Mouse (Mus musculus) forebrain, postnatal 0 days (tissue): ENCODE measurements around the gene Kcnt1. TPM values are rescaled to one million over a fixed set of nuclear protein-coding genes. Genes with fewer than 3 reads are reported as not detected.
"Not testable (repeated sequence)": the region's sequence is repeated elsewhere in the genome, so short reads cannot be mapped to it uniquely, and the experiment has no call there.

Experiments
- ATAC-seq: fragments of 200-750 bp; cut with Nextera tagmentation; 2 replicates; pipeline ENCODE4 v1.8.0; 2017; ENCODE audit warnings: mild to moderate bottlenecking, moderate library complexity
- DNase-seq: peaks from one replicate; pipeline ENCODE4 v3.0.0-alpha.2; 2015
- H3K27ac ChIP-seq: fragments of 300-500 bp; sonication (generic); 2 replicates; pipeline ENCODE4 v1.5.1; 2014; ENCODE audit warnings: low read depth, mild to moderate bottlenecking, antibody characterized with exemption, low read length, moderate library complexity, mixed read lengths
- H3K27me3 ChIP-seq: fragments of 300-500 bp; sonication (generic); 2 replicates; pipeline ENCODE4 v1.6.1; 2014; ENCODE audit warnings: mild to moderate bottlenecking, low read length, mixed read lengths; ENCODE audit not compliant: insufficient read depth
- H3K36me3 ChIP-seq: fragments of 300-500 bp; sonication (generic); 2 replicates; pipeline ENCODE4 v1.6.1; 2014; ENCODE audit warnings: mild to moderate bottlenecking, moderate library complexity; ENCODE audit not compliant: insufficient read depth
- H3K4me1 ChIP-seq: fragments of 300-500 bp; sonication (generic); 2 replicates; pipeline ENCODE4 v1.6.1; 2014; ENCODE audit warnings: antibody characterized with exemption; ENCODE audit not compliant: insufficient read depth
- H3K4me2 ChIP-seq: fragments of 300-500 bp; sonication (generic); 2 replicates; pipeline ENCODE4 v1.6.1; 2014; ENCODE audit warnings: low read depth, mild to moderate bottlenecking, moderate library complexity
- H3K4me3 ChIP-seq: fragments of 300-500 bp; sonication (generic); 2 replicates; pipeline ENCODE4 v1.5.1; 2014; ENCODE audit warnings: low read depth, low read length, mixed read lengths
- H3K9ac ChIP-seq: fragments of 300-500 bp; sonication (generic); 2 replicates; pipeline ENCODE4 v1.6.1; 2014; ENCODE audit warnings: mild to moderate bottlenecking
- H3K9me3 ChIP-seq: fragments of 300-500 bp; sonication (generic); 2 replicates; pipeline ENCODE4 v1.6.1; 2016; ENCODE audit warnings: low read length
- CTCF ChIP-seq: sonication (generic); IDR thresholded peaks from 2 replicates; pipeline ENCODE4 v1.5.1; 2016; ENCODE audit warnings: antibody characterized with exemption, control low read depth, low read depth
- WGBS: fragments of 180-500 bp; shearing (Covaris S2); extraction: QIAGEN DNeasy Blood & Tissue Kit; methylation state at CpG from one replicate; pipeline ENCODE4 v1.1.7; 2014; 5-methylcytosine and 5-hydroxymethylcytosine counted together
- polyA plus RNA-seq: library from polyadenylated mRNA; unstranded; fragments of >200 nt; fragmentation: Nextera tagmentation; extraction: Ambion mirVana; gene quantifications from 2 replicates; pipeline ENCODE4 v1.2.1, GENCODE M21; 2015
- total RNA-seq: library from RNA; depleted of rRNA; stranded (reverse); fragments of >200 nt; gene quantifications from 2 replicates; pipeline ENCODE4 v1.2.3, GENCODE M21; 2014; rRNA removed

The Kcnt1 gene
- total RNA-seq: 27.1 and 35.6 TPM in 2 replicates
- polyA plus RNA-seq: 8.1 and 11.2 TPM in 2 replicates

DNA sequence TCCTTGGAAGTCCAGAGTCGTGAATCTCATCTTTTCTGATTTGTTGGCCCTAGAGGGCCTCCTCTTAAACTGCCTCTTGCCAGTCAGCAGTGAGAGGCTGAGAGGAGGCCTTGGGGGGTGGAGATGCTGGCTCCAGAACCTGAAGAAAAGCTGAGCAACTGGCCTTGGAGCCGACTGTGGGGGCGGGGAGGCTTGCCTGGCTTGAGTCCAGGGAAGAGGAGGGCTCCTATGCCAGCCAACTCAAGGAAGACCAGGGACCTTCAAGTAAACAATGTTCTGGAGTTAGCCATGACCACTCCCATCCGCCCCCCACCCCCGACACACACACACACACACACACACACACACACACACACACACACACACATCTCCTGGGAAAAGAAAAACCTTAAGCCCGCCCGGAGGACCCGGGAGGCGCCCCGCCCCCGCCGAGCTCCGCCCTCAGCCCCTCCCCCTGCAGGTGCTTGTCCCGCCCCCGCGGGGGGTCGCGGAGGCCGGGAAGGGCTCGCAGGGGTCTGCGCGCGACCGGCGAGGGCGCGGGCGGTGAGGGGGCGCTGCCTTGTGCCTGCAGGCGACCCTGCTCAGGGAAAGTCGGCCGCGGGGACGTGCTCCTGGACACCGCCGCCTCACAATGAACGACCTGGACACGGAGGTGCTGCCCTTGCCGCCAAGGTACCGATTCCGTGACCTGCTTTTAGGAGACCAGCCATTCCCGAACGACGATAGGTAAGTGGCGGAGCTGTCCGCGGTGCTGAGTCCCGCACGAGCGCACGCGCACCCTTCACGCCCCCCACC lies at the start of gene Kcnt1:
Gene Kcnt1, plus strand, starts transcription at position 398 of the 795 bp plus-strand sequence.
- 0 out of 2 replicates have a peak, but pooled peaks cover 8% of the 10 kb centered on the region for H3K27me3 ChIP-seq
- ATAC-seq: peak; percentile 36; the same call in 1 of the 2 replicates
- H3K4me3 ChIP-seq: peak within 1 kb of the TSS; percentile 45
- no peak for TF ChIP-seq CTCF
- DNase-seq: peak; percentile 35
- 3% methylated on average over 38 of the region's 53 CpGs for WGBS
- H3K27ac ChIP-seq: no peak within 1 kb of the TSS
- peak within 1 kb of the TSS; percentile 92 for H3K4me2 ChIP-seq
- 0 out of 2 replicates have a peak, but pooled peaks cover 5% of the 10 kb centered on the region for H3K4me1 ChIP-seq
- no peaks in the 10 kb centered on the region for H3K36me3 ChIP-seq
- H3K9ac ChIP-seq: peak within 1 kb of the TSS; percentile 23; the same call in 1 of the 2 replicates
- H3K9me3 ChIP-seq: no peaks in the 10 kb centered on the region

DNA sequence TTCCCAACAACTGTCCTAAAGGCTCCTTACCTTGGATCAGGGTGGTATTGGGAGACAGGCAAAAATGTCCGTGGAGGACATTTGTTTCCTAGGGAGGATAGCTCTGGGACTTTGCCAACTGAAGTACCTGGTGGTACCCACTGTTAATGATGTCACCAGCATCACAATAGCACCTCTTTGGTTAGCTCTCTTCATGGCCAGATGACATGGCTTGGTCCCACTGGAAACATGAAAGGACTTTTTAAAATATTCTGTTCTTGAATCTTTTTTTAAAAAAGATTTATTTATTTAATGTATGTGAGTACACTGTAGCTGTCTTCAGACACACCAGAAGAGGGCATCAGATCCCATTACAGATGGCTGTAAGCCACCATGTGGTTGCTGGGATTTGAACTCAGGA lies 47.8 kb upstream of the Kcnt1 start, which contains the start of gene Glt6d1:
Gene Glt6d1, minus strand, starts transcription at position 101 of the 400 bp plus-strand sequence.
- not testable (repeated sequence) for H3K9me3 ChIP-seq, H3K36me3 ChIP-seq, H3K4me1 ChIP-seq, H3K27me3 ChIP-seq, H3K9ac ChIP-seq, H3K4me2 ChIP-seq, DNase-seq, H3K4me3 ChIP-seq, ATAC-seq, H3K27ac ChIP-seq
- WGBS: 76% methylated on average over 1 of the region's 1 CpGs

DNA sequence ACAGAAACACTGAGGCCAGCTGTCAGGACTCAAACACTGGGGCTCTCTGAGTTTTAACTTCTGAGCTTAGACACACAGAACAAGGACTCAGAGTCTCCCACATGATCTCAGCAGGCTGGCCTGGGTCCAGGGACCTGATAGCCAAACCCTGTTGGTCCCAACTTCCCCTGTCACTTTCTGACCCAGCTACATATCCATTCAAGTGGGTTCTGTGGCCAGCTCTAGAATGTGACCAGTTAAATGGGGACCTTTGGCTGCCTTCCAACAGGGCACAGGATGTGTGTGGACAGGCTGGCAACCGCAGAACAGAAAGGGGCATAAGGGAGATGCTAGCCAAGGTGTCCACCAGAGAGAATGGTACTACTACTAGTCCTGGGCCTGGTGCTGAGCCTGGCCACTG lies 40.7 kb upstream of the Kcnt1 start, which contains the start of gene Lcn9:
Gene Lcn9, plus strand, starts transcription at position 348 of the 400 bp plus-strand sequence.
- no peak for ATAC-seq
- Histone ChIP-seq H3K27me3 (no peaks in the 10 kb centered on the region), H3K4me3 (no peak within 1 kb of the TSS), H3K27ac (no peak within 1 kb of the TSS), H3K36me3 (no peaks in the 10 kb centered on the region), H3K4me1 (no peaks in the 10 kb centered on the region), H3K4me2 (no peak within 1 kb of the TSS), H3K9me3 (no peaks in the 10 kb centered on the region), H3K9ac (no peak within 1 kb of the TSS)
- no peak for TF ChIP-seq CTCF
- 66% methylated on average over 1 of the region's 1 CpGs for WGBS
- no peak for DNase-seq

DNA sequence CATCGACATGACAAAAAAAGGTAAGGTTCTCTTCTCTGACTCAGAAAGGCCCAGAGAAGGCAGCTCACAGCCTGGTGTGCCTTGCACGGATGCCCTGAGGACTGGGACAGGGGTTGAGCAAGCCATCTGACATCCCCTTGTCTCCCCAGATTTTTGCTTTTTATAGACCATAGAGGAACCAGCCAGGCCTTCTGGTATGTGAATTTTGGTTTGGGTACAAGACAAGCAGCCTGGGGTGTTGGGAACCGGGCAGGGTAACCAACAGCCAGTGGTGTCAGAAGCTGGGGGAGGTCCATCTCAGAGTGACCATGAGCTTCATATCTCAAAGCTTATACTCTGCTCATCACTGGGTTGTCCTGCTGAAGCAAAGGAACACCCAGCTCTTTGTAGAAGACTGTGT lies 38.8 kb upstream of the Kcnt1 start:
- Histone ChIP-seq H3K4me1 (no peaks in the 10 kb centered on the region), H3K36me3 (no peaks in the 10 kb centered on the region), H3K9me3 (no peaks in the 10 kb centered on the region), H3K9ac (no peak overlapping the region), H3K4me3 (no peak overlapping the region), H3K4me2 (no peak overlapping the region), H3K27ac (no peak overlapping the region), H3K27me3 (no peaks in the 10 kb centered on the region)
- DNase-seq (no peak), ATAC-seq (no peak)
- 89% methylated on average over 3 of the region's 3 CpGs for WGBS
- no peak for TF ChIP-seq CTCF

DNA sequence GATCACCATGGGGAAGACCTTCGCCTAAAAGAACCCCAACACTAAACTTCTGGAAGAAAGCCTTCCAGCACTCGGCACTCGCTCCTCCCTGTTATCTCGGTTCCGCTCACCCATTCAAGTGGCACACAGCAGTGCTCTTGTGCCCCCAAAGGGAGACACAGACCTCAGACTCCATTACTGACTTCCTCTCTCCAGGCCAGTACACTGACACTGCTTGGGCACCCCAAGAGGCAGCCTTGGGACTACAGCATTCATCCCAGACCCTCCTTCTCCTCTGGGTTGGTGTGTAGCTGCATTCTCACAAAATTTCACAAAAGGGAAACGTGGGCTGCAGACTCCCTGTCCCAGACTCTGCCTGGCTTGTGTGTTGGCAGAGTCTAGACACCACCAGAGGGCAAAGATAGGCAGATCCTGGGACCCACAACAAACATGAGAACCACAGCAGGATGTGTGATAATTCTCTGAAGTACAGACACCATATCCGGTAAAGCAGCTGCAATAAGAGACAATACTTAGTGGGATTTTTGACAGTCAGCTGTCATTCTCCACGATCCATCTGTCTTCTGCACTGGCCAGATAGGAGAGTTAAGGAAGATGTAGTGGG lies 35.1 kb upstream of the Kcnt1 start:
- Histone ChIP-seq H3K4me1 (no peaks in the 10 kb centered on the region), H3K9me3 (no peaks in the 10 kb centered on the region), H3K36me3 (no peaks in the 10 kb centered on the region), H3K27me3 (no peaks in the 10 kb centered on the region), H3K4me3 (no peak overlapping the region), H3K4me2 (no peak overlapping the region), H3K27ac (no peak overlapping the region), H3K9ac (no peak overlapping the region)
- ATAC-seq (no peak), DNase-seq (no peak)
- TF ChIP-seq CTCF: no peak
- WGBS: 78% methylated on average over 8 of the region's 8 CpGs

DNA sequence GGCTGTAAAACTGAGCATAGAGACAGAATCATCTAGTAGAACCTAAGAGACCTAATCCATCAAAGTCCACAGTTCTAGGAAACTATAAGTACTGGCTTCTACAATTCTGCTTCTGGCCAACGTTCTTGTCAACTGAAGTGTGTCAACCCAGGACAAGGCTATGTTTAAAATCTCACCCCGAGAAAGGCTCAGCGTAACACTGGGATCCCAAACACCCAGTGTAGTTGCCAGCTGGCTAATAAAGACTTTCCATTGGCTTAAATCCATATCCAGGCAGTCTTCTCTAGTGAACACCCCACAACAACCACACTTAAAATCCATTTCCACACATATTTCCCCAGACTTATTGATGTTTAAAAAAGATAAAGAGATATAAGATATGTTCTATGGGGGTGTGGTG lies 32.7 kb upstream of the Kcnt1 start:
- H3K36me3 ChIP-seq: no peaks in the 10 kb centered on the region
- no peaks in the 10 kb centered on the region for H3K27me3 ChIP-seq
- DNase-seq (peak; percentile 8), ATAC-seq (no peak)
- H3K4me2 ChIP-seq: no peak overlapping the region
- no peaks in the 10 kb centered on the region for H3K4me1 ChIP-seq
- no peak overlapping the region for H3K9ac ChIP-seq
- no peak for TF ChIP-seq CTCF
- no peak overlapping the region for H3K27ac ChIP-seq
- no peaks in the 10 kb centered on the region for H3K9me3 ChIP-seq
- H3K4me3 ChIP-seq: no peak overlapping the region
- WGBS: 52% methylated on average over 3 of the region's 3 CpGs

DNA sequence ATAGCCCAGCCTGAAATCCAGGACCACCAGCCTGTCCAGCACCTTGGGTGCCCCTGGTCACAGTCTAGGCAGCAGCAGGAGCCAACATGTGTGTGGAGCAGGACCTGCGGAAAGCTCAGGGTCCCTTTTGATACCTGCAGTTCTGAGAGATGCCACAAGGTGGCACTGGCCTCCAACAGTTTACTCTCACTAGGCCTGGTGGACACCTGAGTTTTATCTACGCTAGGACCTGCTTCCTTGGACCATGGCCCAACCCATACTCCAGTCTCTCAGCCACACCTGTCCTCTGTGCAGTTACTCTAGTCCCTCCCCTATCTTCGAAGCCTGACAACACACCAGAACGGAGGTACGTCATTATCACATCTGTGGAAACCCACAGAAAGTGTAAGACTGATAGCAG lies 27.2 kb upstream of the Kcnt1 start:
- Histone ChIP-seq H3K4me1 (no peaks in the 10 kb centered on the region), H3K4me2 (no peak overlapping the region), H3K9me3 (no peaks in the 10 kb centered on the region), H3K4me3 (no peak overlapping the region), H3K27ac (no peak overlapping the region), H3K36me3 (no peaks in the 10 kb centered on the region), H3K27me3 (no peaks in the 10 kb centered on the region), H3K9ac (no peak overlapping the region)
- 43% methylated on average over 5 of the region's 5 CpGs for WGBS
- ATAC-seq: peak; percentile 73
- peak; percentile 86 for DNase-seq
- peak; percentile 97 for TF ChIP-seq CTCF
